Mouse (Mus musculus) erythroblast, embryonic 14.5 days (primary cell): Measurements from ENCODE around the gene Ctss.

Experiments
- GATA1 ChIP-seq: IDR thresholded peaks from 2 replicates; pipeline ENCODE4 v1.6.1; 2012; ENCODE audit warnings: low read length, inconsistent platforms, mixed read lengths
- TAL1 ChIP-seq: IDR thresholded peaks from 3 replicates; pipeline ENCODE4 v1.6.1; 2012; ENCODE audit warnings: low read length, inconsistent platforms, mixed read lengths

- no peak for TF ChIP-seq GATA1
- no peak for TF ChIP-seq TAL1
These were observed 15.6 kb downstream of the Ctss start for GRCm38 (mm10) chr3:95542171-95542570.
